Mouse (Mus musculus) kidney, adult 9 months (tissue): Measurements from ENCODE around the gene Scgb1b24.

Experiments
- DNase-seq: peaks from one replicate; pipeline ENCODE4 v3.0.0; 2022

Gene Scgb1b24

DNA sequence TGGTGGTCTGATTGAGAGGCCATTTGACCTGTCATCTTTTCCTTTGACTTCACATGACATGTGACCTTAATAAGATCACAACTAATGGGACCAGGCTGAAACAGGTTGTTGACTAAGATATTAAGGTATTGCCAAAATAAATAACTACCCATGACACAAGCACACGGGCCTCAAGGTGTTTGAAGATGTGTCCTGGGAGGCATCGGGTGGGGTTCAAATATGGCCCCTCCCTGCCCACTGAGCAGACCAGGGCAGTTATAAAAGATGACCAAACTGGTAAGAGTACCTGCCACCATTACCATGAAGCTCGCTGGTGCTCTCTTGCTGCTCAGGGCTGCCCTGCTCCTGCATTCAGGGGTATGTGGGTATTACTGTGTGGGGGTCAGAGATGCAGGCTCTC lies at the start of gene Scgb1b24:
Scgb1b24 (plus strand) TSS at position 301 of the 400 bp plus-strand sequence.
- DNase-seq, result no peak

GRCm38 (mm10) chr7:33739212-33739611 lies 4.4 kb upstream of the Scgb1b24 start, which contains the start of gene Scgb2b24:
Scgb2b24 (minus strand) TSS chr7:33739312.
- DNase-seq, result peak; percentile 66
